Mouse (Mus musculus): ENCODE data around the gene Cradd. TPM values are rescaled to one million over a fixed set of nuclear protein-coding genes. Genes with fewer than 3 reads are reported as not detected.

Gene Cradd
- polyA plus RNA-seq, 1 experiment from 2014 or later, result 14.8 TPM

DNA sequence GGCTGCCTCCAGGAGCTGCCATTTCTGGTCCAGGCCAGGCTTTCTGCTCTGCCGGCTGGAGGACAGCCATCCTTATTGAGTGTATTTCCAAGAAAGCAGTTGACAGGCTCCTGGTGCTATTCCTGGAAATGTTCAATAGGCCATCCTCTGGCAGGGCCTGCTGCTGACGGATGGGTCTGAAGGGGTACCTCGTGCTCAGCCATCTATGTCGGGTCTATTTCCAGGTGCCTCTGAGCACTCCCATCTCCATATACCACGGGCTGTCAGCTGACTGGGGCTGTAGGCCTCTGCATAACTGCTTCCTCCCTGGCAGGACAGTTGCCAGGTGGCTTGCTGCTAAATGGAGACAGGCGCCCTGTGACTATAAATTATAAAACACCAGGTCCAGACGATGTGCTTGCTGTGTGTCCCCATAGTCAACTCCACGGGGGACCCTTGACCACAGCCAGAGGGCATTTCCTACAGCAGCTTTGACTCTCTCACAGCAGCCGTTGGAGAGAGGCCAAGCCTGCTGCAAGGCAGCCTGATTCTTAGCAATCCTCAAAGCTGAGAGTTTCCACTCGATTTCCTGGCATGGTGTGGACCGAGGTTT is 181.0 kb downstream of the Cradd start:
- H3K27me3 ChIP-seq, result no peaks in the 10 kb centered on the region
- WGBS, result 13% methylated on average over 11 of the region's 11 CpGs
- 0 out of 2 replicates have a peak overlapping the region, but pooled peaks have one; percentile 49 for H3K9ac ChIP-seq
- no peak overlapping the region for H3K4me3 ChIP-seq
- H3K9me3 ChIP-seq, result no peaks in the 10 kb centered on the region
- no peaks in the 10 kb centered on the region for H3K36me3 ChIP-seq
- peaks cover 54% of the 10 kb centered on the region for H3K4me1 ChIP-seq (replicated peaks)
- H3K4me2 ChIP-seq, result peak overlapping the region; percentile 20
- peak; percentile 82 for ATAC-seq (ENCODE audit: low read depth)
- H3K27ac ChIP-seq (replicated peaks), result peak overlapping the region; percentile 87

DNA sequence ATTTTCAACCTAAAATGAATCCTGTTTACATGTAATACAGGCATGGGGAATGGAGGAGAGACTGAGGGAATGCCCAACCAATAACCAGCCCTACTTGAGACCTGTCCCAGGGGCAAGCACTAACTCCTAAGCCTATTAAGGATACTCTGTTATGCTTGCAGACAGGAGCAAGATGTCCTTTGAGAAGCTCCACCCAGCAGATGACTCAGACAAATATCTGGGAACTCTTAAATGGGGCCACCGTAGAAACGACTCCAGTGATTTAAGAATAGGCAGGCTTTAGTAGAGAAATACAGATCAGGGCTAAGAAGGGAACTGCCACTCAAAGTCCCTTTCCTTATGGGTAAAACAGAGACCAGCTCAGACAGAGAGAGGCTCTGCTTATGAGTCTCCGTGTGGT is 182.9 kb downstream of the Cradd start:
- no peak overlapping the region for H3K27ac ChIP-seq (replicated peaks)

DNA sequence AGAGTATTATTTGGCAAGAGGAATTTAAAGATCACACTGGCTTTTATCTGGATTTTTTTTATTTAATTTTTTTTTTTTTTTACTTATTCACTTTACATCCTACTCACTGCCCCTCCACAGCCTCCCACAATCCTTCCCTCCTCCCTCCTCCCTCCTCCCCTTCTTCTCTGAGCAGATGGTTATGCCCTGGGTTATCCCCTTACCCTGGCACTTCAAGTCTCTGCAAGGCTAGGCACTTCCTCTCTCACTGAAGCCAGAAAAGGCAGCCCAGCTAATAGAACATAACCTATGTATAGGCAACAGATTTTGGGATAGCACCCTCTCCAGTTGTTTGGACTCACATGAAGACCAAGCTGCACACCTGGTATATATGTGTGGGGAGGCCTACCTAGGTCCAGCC is 183.7 kb downstream of the Cradd start:
- Histone ChIP-seq H3K4me2 (no peak overlapping the region), H3K9ac (no peak overlapping the region), H3K27me3 (no peaks in the 10 kb centered on the region), H3K4me3 (no peak overlapping the region), H3K4me1 (replicated peaks) (peaks cover 34% of the 10 kb centered on the region), H3K27ac (replicated peaks) (no peak overlapping the region), H3K36me3 (no peaks in the 10 kb centered on the region), H3K9me3 (no peaks in the 10 kb centered on the region)
- ATAC-seq (ENCODE audit: low read depth), result no peak

More for the DNA sequence above, 182.9 kb downstream of the Cradd start:
- Histone ChIP-seq H3K36me3 (no peaks in the 10 kb centered on the region), H3K4me3 (no peak overlapping the region), H3K4me2 (no peak overlapping the region), H3K9ac (no peak overlapping the region), H3K9me3 (no peaks in the 10 kb centered on the region), H3K4me1 (replicated peaks) (peaks cover 43% of the 10 kb centered on the region), H3K27me3 (no peaks in the 10 kb centered on the region)
- no peak for ATAC-seq (ENCODE audit: low read depth)
- WGBS, result 71% methylated on average over 3 of the region's 3 CpGs

DNA sequence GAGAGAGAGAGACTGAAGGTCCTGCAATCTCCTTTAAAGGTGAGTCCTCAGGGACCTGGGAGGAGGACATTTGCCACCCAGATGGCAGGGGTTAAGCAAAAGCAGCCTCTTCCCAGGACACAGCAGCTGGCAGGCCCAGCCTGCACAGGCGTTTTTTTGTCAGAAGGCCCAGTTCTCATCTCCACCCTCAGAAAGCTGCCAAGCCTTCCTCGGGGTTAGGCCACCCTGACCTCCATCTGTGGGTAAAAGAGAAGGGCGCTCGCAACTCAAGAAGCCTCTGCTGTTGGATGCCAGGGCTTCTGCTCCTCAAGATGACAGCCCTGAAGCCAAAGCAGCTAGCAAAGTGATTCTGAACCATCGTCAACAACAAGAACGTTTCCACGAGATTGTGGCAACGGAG is 184.3 kb downstream of the Cradd start:
- 76% methylated on average over 8 of the region's 8 CpGs for WGBS
- no peak for ATAC-seq (ENCODE audit: low read depth)
- 0 out of 2 replicates have a peak overlapping the region, but pooled peaks have one; percentile 17 for H3K9ac ChIP-seq
- peaks cover 30% of the 10 kb centered on the region for H3K4me1 ChIP-seq (replicated peaks)
- H3K27ac ChIP-seq (replicated peaks), result no peak overlapping the region
- H3K4me2 ChIP-seq, result no peak overlapping the region
- H3K9me3 ChIP-seq, result no peaks in the 10 kb centered on the region
- no peaks in the 10 kb centered on the region for H3K36me3 ChIP-seq
- H3K27me3 ChIP-seq, result no peaks in the 10 kb centered on the region
- H3K4me3 ChIP-seq, result no peak overlapping the region

DNA sequence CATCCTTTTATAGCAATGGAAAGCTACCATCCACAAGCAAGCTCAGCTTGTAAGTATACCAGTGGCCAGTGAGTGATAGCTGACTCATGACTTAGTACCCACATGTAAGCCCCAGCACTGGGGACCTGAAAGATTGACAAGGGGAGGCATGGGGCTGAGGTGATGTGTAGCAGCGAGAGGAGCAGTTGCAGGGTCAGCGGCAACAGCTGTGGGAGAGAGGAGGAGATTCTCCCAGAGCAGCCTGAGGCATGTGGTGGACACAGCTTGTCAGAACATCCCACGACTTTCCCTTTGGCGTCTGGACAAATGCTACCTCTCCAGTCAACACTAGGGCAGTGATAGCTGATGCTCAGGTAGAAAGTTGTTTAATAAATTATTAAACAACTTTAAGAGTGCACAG is 190.9 kb downstream of the Cradd start:
- Histone ChIP-seq H3K4me1 (replicated peaks) (no peaks in the 10 kb centered on the region), H3K4me2 (no peak overlapping the region), H3K27me3 (no peaks in the 10 kb centered on the region), H3K9ac (no peak overlapping the region), H3K4me3 (no peak overlapping the region), H3K36me3 (no peaks in the 10 kb centered on the region), H3K27ac (replicated peaks) (no peak overlapping the region), H3K9me3 (no peaks in the 10 kb centered on the region)
- 75% methylated on average over 4 of the region's 4 CpGs for WGBS
- no peak for ATAC-seq (ENCODE audit: low read depth)

Other genes starting within 250 kb of the Cradd start
- gene Socs2, start 93.0 kb upstream of the Cradd start, polyA plus RNA-seq (2015; fragmentation: Nextera tagmentation; extraction: Ambion mirVana), result 139 and 155 TPM in 2 replicates
- gene Mrpl42, start 177.8 kb upstream of the Cradd start, polyA plus RNA-seq (2015; fragmentation: Nextera tagmentation; extraction: Ambion mirVana), result 275 and 291 TPM in 2 replicates
- gene Ube2n, start 191.0 kb upstream of the Cradd start, polyA plus RNA-seq (2015; fragmentation: Nextera tagmentation; extraction: Ambion mirVana), result 408 TPM in 2 replicates
- 94.1 and 101 TPM in 2 replicates for gene Nudt4, start 240.0 kb upstream of the Cradd start, polyA plus RNA-seq (2015; fragmentation: Nextera tagmentation; extraction: Ambion mirVana)